8 mouse cellular contexts compared by ENCODE assay signal in the genomic region with DNA sequence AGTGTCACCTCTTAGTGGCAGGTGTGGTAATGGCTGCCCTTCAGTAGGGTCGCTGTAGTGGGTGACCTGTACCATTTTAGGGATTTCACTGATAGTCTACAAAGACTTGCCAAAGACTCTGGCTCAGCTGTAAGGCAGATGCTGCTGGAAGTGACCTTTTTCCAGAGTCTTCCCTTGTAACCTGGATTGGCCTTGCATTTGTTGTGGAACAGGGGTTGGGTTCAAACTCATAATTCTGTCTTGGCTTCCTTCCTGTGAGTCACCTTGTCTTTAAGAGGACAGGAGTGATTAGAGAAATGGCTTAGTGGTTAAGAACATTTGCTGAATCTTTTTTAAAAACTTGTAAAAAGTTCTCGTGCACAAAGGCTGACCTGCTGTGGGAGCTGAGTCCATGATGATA. TPM values are rescaled to one million over a fixed set of nuclear protein-coding genes. Genes with fewer than 3 reads are reported as not detected.
DNase-seq lines count a peak whose midpoint lies in the region; ATAC-seq and TF ChIP-seq lines count a peak whose summit lies in the region.

No protein-coding gene starts in this region.

- H3K79me2 ChIP-seq in C2C12 (ENCODE audit: control insufficient read depth, insufficient read depth), result peaks cover 73% of the 10 kb centered on the region

- WGBS in heart, embryonic 14.5 days, result 73% methylated on average over 2 of the region's 2 CpGs
- 86% methylated on average over 2 of the region's 2 CpGs for WGBS in embryonic facial prominence, embryonic 15.5 days
- WGBS in liver, embryonic 12.5 days (ENCODE audit: insufficient replicate concordance), result 69% methylated on average over 2 of the region's 2 CpGs

- peak overlapping the region; percentile 44 for H3ac ChIP-seq in C2C12 (ENCODE audit: control insufficient read depth, insufficient read length, low read depth)

- peak overlapping the region; percentile 96 for H3K9ac ChIP-seq in heart, embryonic 14.5 days (ENCODE audit: low read length)
- H3K9ac ChIP-seq in embryonic facial prominence, embryonic 15.5 days, result 0 out of 2 replicates have a peak overlapping the region, but pooled peaks have one; percentile 86
- peak overlapping the region; percentile 91 for H3K9ac ChIP-seq in liver, embryonic 12.5 days

- H3K27me3 ChIP-seq in heart, embryonic 14.5 days (ENCODE audit: control insufficient read depth, insufficient read depth, low read length), result no peaks in the 10 kb centered on the region; the same call in 1 of the 2 replicates
- peaks cover 3% of the 10 kb centered on the region for H3K27me3 ChIP-seq in C2C12 (ENCODE audit: control insufficient read depth, insufficient read depth, insufficient read length)
- H3K27me3 ChIP-seq in embryonic facial prominence, embryonic 15.5 days, result no peaks in the 10 kb centered on the region
- H3K27me3 ChIP-seq in liver, embryonic 12.5 days (replicated peaks), result no peaks in the 10 kb centered on the region

- DNase-seq in heart, adult 8-10 months (ENCODE audit: low spot score), result no peak
- DNase-seq in retina, embryonic 14.5 days (ENCODE audit: low spot score), result no peak
- DNase-seq in yolk sac, embryonic 10.5 days (ENCODE audit: low spot score), result no peak

- no peak overlapping the region for H3K27ac ChIP-seq in heart, embryonic 14.5 days (replicated peaks in 1 of 2; ENCODE audit: control insufficient read depth in 1 of 2, insufficient read depth in 1 of 2, low read depth in 2 of 2, low read length in 2 of 2)
- 0 out of 2 replicates have a peak overlapping the region, but pooled peaks have one; percentile 22 for H3K27ac ChIP-seq in embryonic facial prominence, embryonic 15.5 days (replicated peaks)
- H3K27ac ChIP-seq in liver, embryonic 12.5 days, result peak overlapping the region; percentile 84

- H3K79me3 ChIP-seq in C2C12 (ENCODE audit: low read depth), result peaks cover 60% of the 10 kb centered on the region

- no peak for TF ChIP-seq CTCF in C2C12 (IDR thresholded peaks at IDR 0.05; ENCODE audit: control insufficient read depth, insufficient read depth, insufficient read length)

- peaks cover 58% of the 10 kb centered on the region for H3K36me3 ChIP-seq in heart, embryonic 14.5 days (ENCODE audit: control insufficient read depth, insufficient read depth, low read length)
- H3K36me3 ChIP-seq in C2C12 (ENCODE audit: control insufficient read depth, insufficient read depth), result peaks cover 64% of the 10 kb centered on the region
- H3K36me3 ChIP-seq in embryonic facial prominence, embryonic 15.5 days, result peaks cover 51% of the 10 kb centered on the region
- H3K36me3 ChIP-seq in liver, embryonic 12.5 days, result peaks cover 57% of the 10 kb centered on the region

- H3K9me3 ChIP-seq in heart, embryonic 14.5 days (ENCODE audit: control insufficient read depth, low read length), result no peaks in the 10 kb centered on the region
- H3K9me3 ChIP-seq in embryonic facial prominence, embryonic 15.5 days (replicated peaks), result no peaks in the 10 kb centered on the region
- no peaks in the 10 kb centered on the region for H3K9me3 ChIP-seq in liver, embryonic 12.5 days (replicated peaks)

- no peak for ATAC-seq in heart, embryonic 14.5 days (ENCODE audit: insufficient number of reproducible peaks, insufficient read depth, low FRiP score, low read depth)
- no peak for ATAC-seq in embryonic facial prominence, embryonic 15.5 days (ENCODE audit: insufficient number of reproducible peaks, low FRiP score, low TSS enrichment, low read depth)
- ATAC-seq in liver, embryonic 12.5 days, result no peak
- no peak for ATAC-seq in inflammation-experienced regulatory T-cells, adult 6 months

- H3K4me3 ChIP-seq in heart, embryonic 14.5 days (ENCODE audit: control insufficient read depth in 1 of 2, insufficient read depth in 1 of 2, low read depth in 1 of 2, low read length in 2 of 2), result no peak overlapping the region
- peak overlapping the region; percentile 98 for H3K4me3 ChIP-seq in C2C12 (ENCODE audit: insufficient read depth, poor library complexity, severe bottlenecking)
- no peak overlapping the region for H3K4me3 ChIP-seq in embryonic facial prominence, embryonic 15.5 days (replicated peaks)
- H3K4me3 ChIP-seq in liver, embryonic 12.5 days, result peak overlapping the region; percentile 88

- H3K4me2 ChIP-seq in heart, embryonic 14.5 days (ENCODE audit: low read length), result peak overlapping the region; percentile 86; the same call in 1 of the 2 replicates
- H3K4me2 ChIP-seq in embryonic facial prominence, embryonic 15.5 days (replicated peaks), result peak overlapping the region; percentile 80
- H3K4me2 ChIP-seq in liver, embryonic 12.5 days, result peak overlapping the region; percentile 84

- peaks cover 6 to 28% of the 10 kb centered on the region in 2 experiments; a peak in 3 of 4 replicates for H3K4me1 ChIP-seq in heart, embryonic 14.5 days (ENCODE audit: control insufficient read depth in 2 of 2, insufficient read depth in 2 of 2, low read length in 2 of 2)
- H3K4me1 ChIP-seq in embryonic facial prominence, embryonic 15.5 days, result peaks cover 51% of the 10 kb centered on the region
- peaks cover 68% of the 10 kb centered on the region for H3K4me1 ChIP-seq in liver, embryonic 12.5 days

TF ChIP-seq in C2C12, 6 proteins besides CTCF, POLR2A, EP300 and RAD21:
- TF ChIP-seq MYOG (IDR thresholded peaks at IDR 0.05; ENCODE audit: control insufficient read depth, extremely low read depth, insufficient read length) (no peak), FOSL1 (IDR thresholded peaks at IDR 0.05; ENCODE audit: insufficient read depth, low read length, poor library complexity, severe bottlenecking) (no peak), MAX (IDR thresholded peaks at IDR 0.05) (no peak), CEBPB (IDR thresholded peaks at IDR 0.05; ENCODE audit: low read depth) (no peak), USF1 (IDR thresholded peaks at IDR 0.05; ENCODE audit: low read depth) (no peak), MYOD1 (IDR thresholded peaks at IDR 0.05; ENCODE audit: control insufficient read depth, insufficient read length, low read depth) (no peak)
TF ChIP-seq in C2C12: peak in this region for 0.

RNA-seq across cellular contexts. Expression of a gene that starts 19.3 kb away (rescaled TPM):
- polyA plus RNA-seq in heart, embryonic 14.5 days (2014; fragmentation: Nextera tagmentation; extraction: Ambion mirVana), result 5.8 and 6.7 TPM in 2 replicates
- 10 to 100 TPM; 40.6 to 64.1 (median 43.0) TPM for total RNA-seq in heart, adult 8-10 months (2022)
- polyA plus RNA-seq in C2C12 (2012; fragmentation: generic; extraction: Trizol), result 0.95 TPM
- 32.7 and 33.3 TPM in 2 replicates for polyA plus RNA-seq in embryonic facial prominence, embryonic 15.5 days (2015; fragmentation: Nextera tagmentation; extraction: Ambion mirVana)
- 0.83 and 1.2 TPM in 2 replicates for polyA plus RNA-seq in liver, embryonic 12.5 days (2016; fragmentation: Nextera tagmentation; extraction: Ambion mirVana)
- polyA plus RNA-seq in inflammation-experienced regulatory T-cells, adult 6 months (2017; shearing (Covaris generic)), result under 1 TPM in 2 of 3 experiments, not detected in 1; 0.24 to 0.32 TPM

RNA-seq across cellular contexts. Expression of a gene that starts 20.1 kb away (rescaled TPM):
- 1.3 and 1.9 TPM in 2 replicates for polyA plus RNA-seq in heart, embryonic 14.5 days (2014; fragmentation: Nextera tagmentation; extraction: Ambion mirVana)
- 1 to 10 TPM; 1.4 to 2.0 (median 1.8) TPM for total RNA-seq in heart, adult 8-10 months (2022)
- 1.2 TPM for polyA plus RNA-seq in C2C12 (2012; fragmentation: generic; extraction: Trizol)
- 3.6 and 3.8 TPM in 2 replicates for polyA plus RNA-seq in embryonic facial prominence, embryonic 15.5 days (2015; fragmentation: Nextera tagmentation; extraction: Ambion mirVana)
- polyA plus RNA-seq in liver, embryonic 12.5 days (2016; fragmentation: Nextera tagmentation; extraction: Ambion mirVana), result 0.19 and 0.41 TPM in 2 replicates
- polyA plus RNA-seq in inflammation-experienced regulatory T-cells, adult 6 months (2017; shearing (Covaris generic)), result not detected

RNA-seq across cellular contexts. Expression of a gene that starts 46.6 kb away (rescaled TPM):
- 6.4 and 6.6 TPM in 2 replicates for polyA plus RNA-seq in heart, embryonic 14.5 days (2014; fragmentation: Nextera tagmentation; extraction: Ambion mirVana)
- 10 to 100 TPM in 3 of 4 experiments, 1 to 10 TPM in 1; 8.7 to 12.6 (median 10.6) TPM for total RNA-seq in heart, adult 8-10 months (2022)
- polyA plus RNA-seq in C2C12 (2012; fragmentation: generic; extraction: Trizol), result 1.9 TPM
- polyA plus RNA-seq in embryonic facial prominence, embryonic 15.5 days (2015; fragmentation: Nextera tagmentation; extraction: Ambion mirVana), result 8.3 and 8.8 TPM in 2 replicates
- polyA plus RNA-seq in liver, embryonic 12.5 days (2016; fragmentation: Nextera tagmentation; extraction: Ambion mirVana), result 8.0 and 8.5 TPM in 2 replicates
- 1 to 10 TPM; 3.4 to 9.3 (median 3.9) TPM for polyA plus RNA-seq in inflammation-experienced regulatory T-cells, adult 6 months (2017; shearing (Covaris generic))

Comparison
In these comparisons a context has a peak if more than half of its experiments do, and no peak if none do; other contexts are left out.
1. H3K27ac ChIP-seq: peak in embryonic facial prominence, embryonic 15.5 days (single experiment) and liver, embryonic 12.5 days (single experiment); none in heart, embryonic 14.5 days (0 of 2).
2. H3K4me3 ChIP-seq: peak in C2C12 (single experiment) and liver, embryonic 12.5 days (single experiment); none in heart, embryonic 14.5 days (0 of 2) and embryonic facial prominence, embryonic 15.5 days (single experiment).
3. Peak in every context shown above with its lines, with median percentiles within 50 percentile points of each other: H3K4me2 ChIP-seq and H3K9ac ChIP-seq.